Mouse (Mus musculus) mature B cell (primary cell): ENCODE measurements around the gene Epha3.

Source experiments
- in situ Hi-C: fragments of 300-500 bp; cut with MboI; formaldehyde crosslinking; loops from 2 replicates; pipeline ENCODE4 v1.14.3; 2019

Epha3 gene

DNA sequence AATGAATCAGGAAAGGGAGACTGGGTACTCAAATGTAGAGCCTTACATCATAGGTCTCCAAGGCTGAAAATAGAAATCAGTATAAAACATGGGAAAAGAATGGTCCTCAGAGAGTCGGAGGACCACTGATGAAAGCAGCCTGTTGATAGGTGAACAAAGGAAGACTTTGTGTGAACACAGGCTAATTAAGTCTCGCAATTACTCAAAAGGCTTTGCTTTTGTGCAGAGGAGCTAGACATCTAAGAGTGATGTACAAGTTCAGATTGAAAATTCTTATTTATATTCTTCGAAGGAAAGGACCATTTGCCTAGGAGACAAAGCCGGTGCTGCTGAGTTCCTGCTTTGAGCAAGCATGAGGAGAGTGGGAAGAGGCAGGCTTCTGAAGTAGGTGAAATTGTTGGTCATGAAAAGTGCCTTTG is 363.0 kb downstream of the Epha3 start:
- in situ Hi-C loops = no loop called here
